Comparison of ENCODE assay signal across 7 mouse cellular contexts in the genomic region with DNA sequence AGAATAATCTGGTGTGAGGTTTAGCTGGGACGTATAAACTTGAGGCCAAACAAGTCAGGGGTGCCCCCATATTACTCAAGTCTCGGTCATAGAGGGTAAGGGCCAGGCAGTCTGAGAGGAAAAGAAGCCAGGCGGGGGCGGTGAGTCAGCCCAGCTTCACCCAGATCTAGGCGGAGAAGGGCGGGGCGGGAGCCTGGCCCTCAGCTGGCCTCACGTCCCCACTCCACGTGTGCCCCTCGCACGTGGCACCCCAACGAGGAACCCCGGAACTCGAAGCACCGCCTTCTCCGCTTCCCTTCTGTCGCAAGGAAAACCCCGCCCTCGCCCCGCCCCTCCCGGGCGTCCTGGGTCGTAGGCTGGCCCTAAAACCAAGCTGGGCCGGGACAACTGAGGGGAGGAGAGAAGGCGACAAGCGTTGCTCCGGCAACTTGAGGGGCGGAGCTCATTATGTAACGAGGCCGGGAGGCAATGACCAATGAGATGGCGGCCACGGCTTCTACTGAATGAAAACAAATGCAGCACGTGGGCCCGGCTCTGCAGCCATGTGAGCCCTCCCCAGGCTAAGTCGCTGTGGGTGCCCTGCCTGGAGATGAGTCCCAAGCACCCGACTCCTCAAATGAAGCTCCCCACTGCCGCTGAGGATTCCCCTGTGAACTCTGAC. TPM values are rescaled to one million over a fixed set of nuclear protein-coding genes. Genes with fewer than 3 reads are reported as not detected.
DNase-seq lines count a peak whose midpoint lies in the region; ATAC-seq lines count a peak whose summit lies in the region.

No protein-coding gene starts in this region.

- WGBS in embryonic facial prominence, embryonic 10.5 days = 1% methylated on average over 37 of the region's 37 CpGs
- WGBS in limb, embryonic 11.5 days = under 1% methylated on average over 36 of the region's 37 CpGs
- WGBS in midbrain, embryonic 14.5 days = under 1% methylated on average over 37 of the region's 37 CpGs

- H3K4me2 ChIP-seq in limb, embryonic 11.5 days (ENCODE audit: low read depth, severe bottlenecking) = peak overlapping the region; percentile 75
- H3K4me2 ChIP-seq in midbrain, embryonic 14.5 days (ENCODE audit: low read length) = peak overlapping the region; percentile 85

- no peaks in the 10 kb centered on the region for H3K27me3 ChIP-seq in embryonic facial prominence, embryonic 10.5 days (replicated peaks; ENCODE audit: low read depth, poor library complexity, severe bottlenecking)
- no peaks in the 10 kb centered on the region for H3K27me3 ChIP-seq in limb, embryonic 11.5 days (ENCODE audit: control insufficient read depth, insufficient read depth, low read length)
- H3K27me3 ChIP-seq in midbrain, embryonic 14.5 days (ENCODE audit: control insufficient read depth, insufficient read depth, low read length) = no peaks in the 10 kb centered on the region

- peaks cover 26% of the 10 kb centered on the region for H3K36me3 ChIP-seq in embryonic facial prominence, embryonic 10.5 days (replicated peaks)
- peaks cover 2% of the 10 kb centered on the region; the same call in 1 of the 2 replicates for H3K36me3 ChIP-seq in limb, embryonic 11.5 days (ENCODE audit: control insufficient read depth, insufficient read depth, low read length)
- H3K36me3 ChIP-seq in midbrain, embryonic 14.5 days (ENCODE audit: control insufficient read depth, insufficient read depth, low read length) = peaks cover 24% of the 10 kb centered on the region

- H3K27ac ChIP-seq in embryonic facial prominence, embryonic 10.5 days (replicated peaks) = peak overlapping the region; percentile 59
- no peak overlapping the region for H3K27ac ChIP-seq in limb, embryonic 11.5 days (replicated peaks; ENCODE audit: low read depth, low read length)
- H3K27ac ChIP-seq in midbrain, embryonic 14.5 days (replicated peaks; ENCODE audit: low read depth, low read length) = no peak overlapping the region

- H3K4me3 ChIP-seq in embryonic facial prominence, embryonic 10.5 days = peak overlapping the region; percentile 60
- peak overlapping the region; percentile 29 for H3K4me3 ChIP-seq in limb, embryonic 11.5 days (ENCODE audit: low read depth, low read length)
- H3K4me3 ChIP-seq in midbrain, embryonic 14.5 days (replicated peaks; ENCODE audit: low read depth, low read length) = peak overlapping the region; percentile 37

- H3K9ac ChIP-seq in limb, embryonic 11.5 days (ENCODE audit: low read length) = no peak overlapping the region; the same call in 1 of the 2 replicates
- H3K9ac ChIP-seq in midbrain, embryonic 14.5 days (replicated peaks; ENCODE audit: low read length) = peak overlapping the region; percentile 34; the same call in 1 of the 2 replicates

- H3K4me1 ChIP-seq in embryonic facial prominence, embryonic 10.5 days = peaks cover 61% of the 10 kb centered on the region
- H3K4me1 ChIP-seq in limb, embryonic 11.5 days (ENCODE audit: control insufficient read depth, insufficient read depth, low read length) = peaks cover 31% of the 10 kb centered on the region
- peaks cover 34% of the 10 kb centered on the region for H3K4me1 ChIP-seq in midbrain, embryonic 14.5 days (ENCODE audit: control insufficient read depth, insufficient read depth, low read length)

- H3K9me3 ChIP-seq in embryonic facial prominence, embryonic 10.5 days = no peaks in the 10 kb centered on the region
- H3K9me3 ChIP-seq in limb, embryonic 11.5 days (ENCODE audit: control insufficient read depth, low read length) = no peaks in the 10 kb centered on the region
- H3K9me3 ChIP-seq in midbrain, embryonic 14.5 days (ENCODE audit: control insufficient read depth, low read length) = no peaks in the 10 kb centered on the region

- peak; percentile 100 for DNase-seq in adrenal gland, postnatal 10 days
- DNase-seq in embryonic facial prominence, embryonic 10.5 days (ENCODE audit: low spot score) = peak; percentile 94
- DNase-seq in kidney, adult 18-20 months = peak; percentile 100
- peak; percentile 93 for DNase-seq in limb, embryonic 11.5 days (ENCODE audit: low spot score)
- DNase-seq in midbrain, embryonic 14.5 days = peak; percentile 91
- peak; percentile 97 to 98 for DNase-seq in spleen, adult 18-20 months

- peak; percentile 75 for ATAC-seq in granulocyte monocyte progenitor cell, adult 5-6 weeks (replicated peaks; ENCODE audit: poor library complexity, severe bottlenecking)
- peak; percentile 57 for ATAC-seq in limb, embryonic 11.5 days (ENCODE audit: insufficient number of reproducible peaks, low FRiP score, low TSS enrichment, low read depth)
- peak; percentile 66 for ATAC-seq in midbrain, embryonic 14.5 days (ENCODE audit: low FRiP score, low TSS enrichment)

RNA-seq across cellular contexts. Expression of a gene that starts 1.4 kb away (rescaled TPM):
- 10 to 100 TPM; 15.1 to 59.6 TPM for total RNA-seq in adrenal gland, postnatal 10 days (2021)
- 1.1 and 1.8 TPM in 2 replicates for polyA plus RNA-seq in embryonic facial prominence, embryonic 10.5 days (2016; fragmentation: Nextera tagmentation; extraction: Ambion mirVana)
- 2.3 and 2.8 TPM in 2 replicates for total RNA-seq in granulocyte monocyte progenitor cell, adult 5-6 weeks (2014; fragmentation: Nextera tagmentation)
- 1.2 TPM in 1 of 2 replicates, not detected in the other for total RNA-seq in granulocyte monocyte progenitor cell, adult 5-6 weeks (2017)
- 1.0 and 1.1 TPM in 2 replicates for polyA plus RNA-seq in limb, embryonic 11.5 days (2014; fragmentation: Nextera tagmentation; extraction: Ambion mirVana)
- 3.0 TPM in 2 replicates for polyA plus RNA-seq in midbrain, embryonic 14.5 days (2014; fragmentation: Nextera tagmentation; extraction: Ambion mirVana)

RNA-seq across cellular contexts. Expression of a gene that starts 21.6 kb away (rescaled TPM):
- total RNA-seq in adrenal gland, postnatal 10 days (2021) = 10 to 100 TPM; 79.4 to 88.6 TPM
- 23.4 and 23.5 TPM in 2 replicates for polyA plus RNA-seq in embryonic facial prominence, embryonic 10.5 days (2016; fragmentation: Nextera tagmentation; extraction: Ambion mirVana)
- total RNA-seq in granulocyte monocyte progenitor cell, adult 5-6 weeks (2014; fragmentation: Nextera tagmentation) = 72.7 and 75.0 TPM in 2 replicates
- total RNA-seq in granulocyte monocyte progenitor cell, adult 5-6 weeks (2017) = 59.8 and 70.1 TPM in 2 replicates
- polyA plus RNA-seq in limb, embryonic 11.5 days (2014; fragmentation: Nextera tagmentation; extraction: Ambion mirVana) = 24.6 and 25.6 TPM in 2 replicates
- 25.0 and 35.9 TPM in 2 replicates for polyA plus RNA-seq in midbrain, embryonic 14.5 days (2014; fragmentation: Nextera tagmentation; extraction: Ambion mirVana)

RNA-seq across cellular contexts. Expression of a gene that starts 30.9 kb away (rescaled TPM):
- 10 to 100 TPM; 31.9 to 35.7 TPM for total RNA-seq in adrenal gland, postnatal 10 days (2021)
- 47.5 and 48.3 TPM in 2 replicates for polyA plus RNA-seq in embryonic facial prominence, embryonic 10.5 days (2016; fragmentation: Nextera tagmentation; extraction: Ambion mirVana)
- 46.1 and 46.7 TPM in 2 replicates for total RNA-seq in granulocyte monocyte progenitor cell, adult 5-6 weeks (2014; fragmentation: Nextera tagmentation)
- total RNA-seq in granulocyte monocyte progenitor cell, adult 5-6 weeks (2017) = 13.6 and 31.8 TPM in 2 replicates
- polyA plus RNA-seq in limb, embryonic 11.5 days (2014; fragmentation: Nextera tagmentation; extraction: Ambion mirVana) = 44.9 and 51.1 TPM in 2 replicates
- 46.6 and 57.3 TPM in 2 replicates for polyA plus RNA-seq in midbrain, embryonic 14.5 days (2014; fragmentation: Nextera tagmentation; extraction: Ambion mirVana)

RNA-seq across cellular contexts. Expression of a gene that starts 33.3 kb away (rescaled TPM):
- total RNA-seq in adrenal gland, postnatal 10 days (2021) = 100 to 1,000 TPM; 135 to 184 TPM
- 8.8 and 9.1 TPM in 2 replicates for polyA plus RNA-seq in embryonic facial prominence, embryonic 10.5 days (2016; fragmentation: Nextera tagmentation; extraction: Ambion mirVana)
- total RNA-seq in granulocyte monocyte progenitor cell, adult 5-6 weeks (2014; fragmentation: Nextera tagmentation) = 39.3 and 39.5 TPM in 2 replicates
- total RNA-seq in granulocyte monocyte progenitor cell, adult 5-6 weeks (2017) = 23.0 and 24.2 TPM in 2 replicates
- polyA plus RNA-seq in limb, embryonic 11.5 days (2014; fragmentation: Nextera tagmentation; extraction: Ambion mirVana) = 16.5 and 17.7 TPM in 2 replicates
- 175 and 194 TPM in 2 replicates for polyA plus RNA-seq in midbrain, embryonic 14.5 days (2014; fragmentation: Nextera tagmentation; extraction: Ambion mirVana)

RNA-seq across cellular contexts. Expression of a gene that starts 44.5 kb away (rescaled TPM):
- 10 to 100 TPM; 40.4 to 58.0 TPM for total RNA-seq in adrenal gland, postnatal 10 days (2021)
- polyA plus RNA-seq in embryonic facial prominence, embryonic 10.5 days (2016; fragmentation: Nextera tagmentation; extraction: Ambion mirVana) = 73.9 and 78.1 TPM in 2 replicates
- total RNA-seq in granulocyte monocyte progenitor cell, adult 5-6 weeks (2014; fragmentation: Nextera tagmentation) = 57.3 and 68.2 TPM in 2 replicates
- total RNA-seq in granulocyte monocyte progenitor cell, adult 5-6 weeks (2017) = 37.6 and 42.6 TPM in 2 replicates
- 68.0 and 69.2 TPM in 2 replicates for polyA plus RNA-seq in limb, embryonic 11.5 days (2014; fragmentation: Nextera tagmentation; extraction: Ambion mirVana)
- polyA plus RNA-seq in midbrain, embryonic 14.5 days (2014; fragmentation: Nextera tagmentation; extraction: Ambion mirVana) = 65.7 and 81.1 TPM in 2 replicates
